Mouse (Mus musculus) bone marrow, adult 2 months (tissue): ENCODE measurements around the gene Hspb11. TPM values are rescaled to one million over a fixed set of nuclear protein-coding genes. Genes with fewer than 3 reads are reported as not detected.

Experiments used
- H3K27ac ChIP-seq: fragments of 200-500 bp; 2 replicates; pipeline ENCODE4 v1.5.1; 2012; ENCODE audit warnings: low read depth, mild to moderate bottlenecking, control low read depth, inconsistent platforms, low read length; ENCODE audit not compliant: control insufficient read depth, poor library complexity, insufficient read depth
- H3K4me1 ChIP-seq: fragments of 200-500 bp; 2 replicates; pipeline ENCODE4 v1.6.1; 2011; ENCODE audit warnings: low read length; ENCODE audit not compliant: control insufficient read depth, insufficient read depth
- H3K4me3 ChIP-seq: fragments of 200-500 bp; replicated peaks from 2 replicates; pipeline ENCODE3; 2011; ENCODE audit warnings: mild to moderate bottlenecking, low read depth, low read length, control low read depth; ENCODE audit not compliant: control insufficient read depth
- CTCF ChIP-seq: fragments of 200-500 bp; IDR thresholded peaks from 2 replicates; pipeline ENCODE4 v1.5.1; 2011; ENCODE audit warnings: low read length, control low read depth; ENCODE audit not compliant: control insufficient read depth, insufficient read depth
- POLR2A ChIP-seq: fragments of 200-500 bp; IDR thresholded peaks from 2 replicates; pipeline ENCODE4 v1.6.1; 2011; ENCODE audit warnings: low read depth, mild to moderate bottlenecking, control low read depth, low read length, borderline replicate concordance; ENCODE audit not compliant: control insufficient read depth
- WGBS: fragments of 180-500 bp; shearing (Covaris S2); methylation state at CpG from one replicate; pipeline ENCODE4 v1.1.7; 2018; 5-methylcytosine and 5-hydroxymethylcytosine counted together
- polyA plus RNA-seq: library from polyadenylated mRNA; stranded (reverse); fragments of >200 nt; gene quantifications from 2 replicates; pipeline ENCODE4 v1.2.4, GENCODE M21; 2011; ENCODE audit warnings: low replicate concordance; ENCODE audit not compliant: missing spikeins, insufficient read depth, insufficient read length

Gene Hspb11
- polyA plus RNA-seq, result 2.7 and 4.1 TPM in 2 replicates

DNA sequence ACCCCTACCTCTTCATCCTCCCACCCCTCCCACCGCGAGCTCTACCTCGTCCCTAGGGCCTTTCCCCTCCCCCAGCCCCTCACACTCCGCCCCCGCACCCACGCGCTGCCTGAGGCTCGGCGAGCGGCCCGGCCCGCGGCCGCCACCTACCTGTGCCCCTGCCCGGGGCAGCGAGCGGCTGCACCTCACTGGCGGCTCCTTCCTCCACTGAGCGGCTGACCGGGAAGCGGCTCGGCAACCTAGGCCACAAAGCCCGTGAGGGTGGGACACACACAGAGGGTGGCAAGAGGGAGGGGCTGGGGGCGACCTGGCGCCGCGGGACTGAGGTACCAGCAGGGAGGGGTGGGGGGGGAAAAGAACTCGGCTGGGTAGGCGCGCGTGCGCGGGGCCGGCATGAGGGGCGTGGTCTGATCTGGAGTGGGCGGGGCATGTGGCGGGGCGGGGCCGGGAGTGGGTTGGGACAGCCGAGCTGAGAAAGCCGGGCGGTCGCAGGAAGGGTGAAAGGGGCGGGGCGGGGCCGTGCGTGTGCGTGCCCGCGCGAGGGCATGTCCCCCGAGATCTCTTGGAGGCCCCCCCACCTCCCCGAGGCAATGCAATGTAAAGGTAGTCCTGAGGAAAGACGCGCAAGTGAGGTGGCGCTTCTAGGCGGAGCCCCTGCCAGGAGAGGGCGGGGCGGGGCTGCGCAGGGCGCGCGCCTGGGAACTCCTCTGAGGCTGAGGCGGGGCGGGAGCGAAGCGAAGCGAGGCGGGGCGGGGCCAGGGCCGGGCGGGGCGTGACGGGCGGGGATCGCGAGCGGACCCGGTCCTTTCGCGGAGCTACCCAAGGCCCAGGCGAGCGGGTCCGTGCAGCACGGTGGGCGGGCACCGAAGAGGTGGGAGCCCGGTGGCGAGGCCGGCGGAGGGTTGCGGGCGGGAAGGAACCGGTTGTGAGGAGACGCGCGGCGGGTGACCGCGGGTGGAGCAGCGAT, at the start of gene Hspb11, which contains the start of gene Lrrc42:
Gene Hspb11, plus strand, starts transcription at position 469 of the 967 bp plus-strand sequence.
Gene Lrrc42, minus strand, starts transcription at position 408 of the 967 bp plus-strand sequence.
- Histone ChIP-seq H3K4me1 (peaks cover 1% of the 10 kb centered on the region; the same call in 1 of the 2 replicates), H3K27ac (peak within 1 kb of the TSS; percentile 89), H3K4me3 (peak within 1 kb of the TSS; percentile 98)
- under 1% methylated on average over 94 of the region's 101 CpGs for WGBS
- TF ChIP-seq POLR2A (no peak; the same call in 1 of the 2 replicates), CTCF (peak; percentile 4; the same call in 1 of the 2 replicates)

DNA sequence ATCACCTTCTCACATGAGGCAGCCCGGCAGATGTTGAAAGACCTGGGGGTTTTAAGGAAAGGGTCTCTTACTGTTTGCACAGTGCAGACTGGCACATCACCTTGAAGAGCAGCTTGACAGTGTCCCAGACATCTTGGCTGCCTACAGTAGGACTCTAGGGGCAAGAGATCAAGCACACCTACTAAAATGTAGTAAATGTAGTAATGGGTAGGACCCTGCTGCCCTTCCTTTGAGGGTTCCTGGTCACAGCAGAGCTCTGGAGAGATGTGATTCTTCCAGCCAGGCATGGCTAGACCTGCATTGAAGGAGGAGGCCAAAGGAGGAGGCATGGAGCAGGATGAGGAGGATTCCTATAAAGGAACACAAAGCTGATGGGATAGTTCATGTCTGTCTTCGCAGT, 46.4 kb upstream of the Hspb11 start:
- TF ChIP-seq CTCF, result no peak
- no peak for TF ChIP-seq POLR2A
- no peak overlapping the region for H3K4me3 ChIP-seq
- no peaks in the 10 kb centered on the region; the same call in 1 of the 2 replicates for H3K4me1 ChIP-seq
- 97% methylated on average over 2 of the region's 2 CpGs for WGBS
- H3K27ac ChIP-seq, result no peak overlapping the region

DNA sequence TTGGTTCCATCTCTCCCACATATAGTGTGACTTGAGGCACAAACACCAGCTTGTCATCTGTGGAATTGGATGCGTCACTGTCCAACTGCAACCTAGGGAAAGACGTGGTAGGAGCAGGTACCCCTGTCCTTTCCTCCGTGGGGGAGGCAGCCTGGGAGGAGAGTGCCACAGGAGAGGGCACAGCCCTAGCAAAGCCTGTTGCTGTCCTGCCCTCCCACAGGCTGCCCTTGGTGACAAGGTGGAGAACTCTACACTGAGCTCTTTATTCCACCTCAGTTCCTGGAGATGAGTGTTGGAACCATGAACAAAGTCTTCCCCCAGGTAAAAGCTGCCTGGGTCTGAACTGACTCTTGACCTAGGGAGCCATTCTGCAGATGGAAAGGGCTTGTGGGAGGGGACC, 44.5 kb upstream of the Hspb11 start, which contains the start of gene Ldlrad1:
Gene Ldlrad1, plus strand, starts transcription at position 301 of the 400 bp plus-strand sequence.
- 84% methylated on average over 3 of the region's 3 CpGs for WGBS
- no peak for TF ChIP-seq POLR2A
- Histone ChIP-seq H3K27ac (no peak within 1 kb of the TSS; the same call in 1 of the 2 replicates), H3K4me1 (peaks cover 3% of the 10 kb centered on the region), H3K4me3 (no peak within 1 kb of the TSS)

DNA sequence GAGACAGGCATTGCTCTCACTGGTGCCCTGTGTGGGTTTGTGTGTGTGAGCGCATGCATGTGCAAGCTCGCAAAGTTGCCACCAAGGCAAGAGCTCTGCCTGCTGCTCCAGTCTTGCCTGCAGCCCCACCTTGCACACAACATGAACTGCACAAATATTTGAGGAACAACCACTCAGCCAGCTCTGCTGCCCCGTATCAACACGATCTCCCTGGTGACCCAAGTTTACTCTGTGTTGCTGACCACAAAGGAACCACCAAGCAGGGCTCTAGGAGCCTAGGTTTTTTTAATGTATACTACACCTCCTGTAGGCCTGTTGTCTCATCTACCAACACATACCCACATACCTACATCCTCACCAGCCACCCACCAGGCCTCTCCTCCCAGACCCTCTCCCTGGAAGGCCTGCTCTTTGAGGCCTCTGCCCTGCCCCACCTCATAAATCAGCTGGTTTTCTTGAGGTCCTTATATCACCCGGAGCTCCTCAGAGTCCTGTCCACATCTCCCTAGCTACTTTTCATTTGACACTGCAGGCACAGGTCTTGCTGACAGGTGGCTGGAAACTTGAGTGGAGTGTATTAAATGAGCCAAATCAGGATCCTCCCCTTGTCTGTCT, 42.8 kb upstream of the Hspb11 start:
- WGBS, result 7% methylated on average over 5 of the region's 5 CpGs
- no peak for TF ChIP-seq POLR2A
- no peak for TF ChIP-seq CTCF
- no peak overlapping the region for H3K27ac ChIP-seq
- H3K4me3 ChIP-seq, result no peak overlapping the region
- peaks cover 4% of the 10 kb centered on the region for H3K4me1 ChIP-seq

- H3K4me1 ChIP-seq, result peaks cover 4% of the 10 kb centered on the region
- H3K27ac ChIP-seq, result no peak overlapping the region
- H3K4me3 ChIP-seq, result no peak overlapping the region
- TF ChIP-seq POLR2A (no peak), CTCF (no peak)
- 84% methylated on average over 4 of the region's 4 CpGs for WGBS
Measured at GRCm38 (mm10) chr4:107211465-107211864, 41.9 kb upstream of the Hspb11 start.

GRCm38 (mm10) chr4:107211936-107212335, 41.5 kb upstream of the Hspb11 start:
- H3K27ac ChIP-seq, result no peak overlapping the region
- H3K4me3 ChIP-seq, result no peak overlapping the region
- H3K4me1 ChIP-seq, result peaks cover 4% of the 10 kb centered on the region
- TF ChIP-seq CTCF (no peak), POLR2A (no peak)
- 81% methylated on average over 5 of the region's 5 CpGs for WGBS

DNA sequence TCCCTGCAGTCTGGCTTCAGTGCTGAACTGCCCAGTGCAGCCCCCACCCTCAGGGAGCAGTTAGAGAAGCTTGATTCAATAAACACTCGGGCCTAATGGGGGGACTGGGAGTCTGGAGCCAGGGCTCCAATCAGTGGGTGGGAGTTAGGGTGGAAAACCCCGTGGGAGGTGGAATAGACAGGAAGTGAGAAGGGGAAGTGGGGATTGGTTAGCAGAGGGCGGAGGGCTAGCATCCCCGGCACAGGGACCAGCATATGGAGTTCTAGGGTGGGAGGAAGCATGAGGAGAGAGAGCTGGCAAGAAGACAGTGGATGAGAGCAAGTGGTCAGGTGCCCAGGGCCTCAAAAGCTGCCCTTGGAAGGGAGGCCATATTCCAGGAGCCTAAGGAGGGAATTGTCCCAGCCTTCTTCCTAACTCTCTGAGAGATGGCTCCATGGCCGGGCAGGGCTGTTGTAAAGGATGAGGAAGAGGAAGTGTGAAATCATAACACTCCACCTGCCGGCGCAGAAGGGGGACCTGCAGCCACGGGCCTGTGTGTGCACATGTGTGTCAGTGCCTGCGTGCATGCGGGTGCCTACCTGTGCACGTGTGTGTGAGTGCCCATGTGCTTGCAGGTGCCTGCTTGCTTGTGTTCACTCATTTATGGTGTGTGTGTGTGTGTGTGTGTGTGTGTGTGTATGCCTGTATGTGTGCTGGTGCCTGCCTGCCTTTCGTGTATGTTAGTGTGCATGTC, 39.9 kb upstream of the Hspb11 start:
- H3K27ac ChIP-seq, result peak overlapping the region; percentile 12; the same call in 1 of the 2 replicates
- peaks cover 5% of the 10 kb centered on the region for H3K4me1 ChIP-seq
- 35% methylated on average over 12 of the region's 12 CpGs for WGBS
- H3K4me3 ChIP-seq, result no peak overlapping the region
- TF ChIP-seq CTCF (peak; percentile 41; the same call in 1 of the 2 replicates), POLR2A (no peak)
